Mouse (Mus musculus) forebrain, embryonic 10.5 days (tissue): ENCODE results near the gene Pced1b. TPM values are rescaled to one million over a fixed set of nuclear protein-coding genes. Genes with fewer than 3 reads are reported as not detected.
A peak's percentile ranks its signal among the peaks of the same experiment; 100 is the strongest.

Experiments used
- DNase-seq: peaks from one replicate; pipeline ENCODE4 v3.0.0-alpha.2; 2017; ENCODE audit warnings: low spot score; ENCODE audit errors: extremely low spot score
- H3K27ac ChIP-seq: fragments of 300-500 bp; sonication (generic); 2 replicates; pipeline ENCODE4 v1.5.1; 2016; ENCODE audit warnings: mild to moderate bottlenecking
- H3K27me3 ChIP-seq: fragments of 300-500 bp; sonication (generic); 2 replicates; pipeline ENCODE4 v1.6.1; 2016; ENCODE audit warnings: mild to moderate bottlenecking; ENCODE audit not compliant: poor library complexity, severe bottlenecking
- H3K36me3 ChIP-seq: fragments of 300-500 bp; sonication (generic); replicated peaks from 2 replicates; pipeline ENCODE4 v1.6.1; 2016; ENCODE audit warnings: mild to moderate bottlenecking, moderate library complexity
- H3K4me1 ChIP-seq: fragments of 300-500 bp; sonication (generic); 2 replicates; pipeline ENCODE4 v1.6.1; 2016
- H3K4me3 ChIP-seq: fragments of 300-500 bp; sonication (generic); 2 replicates; pipeline ENCODE4 v1.5.1; 2016; ENCODE audit warnings: mild to moderate bottlenecking, moderate library complexity
- H3K9me3 ChIP-seq: fragments of 300-500 bp; sonication (generic); 2 replicates; pipeline ENCODE4 v1.6.1; 2016; ENCODE audit warnings: mild to moderate bottlenecking, moderate library complexity
- WGBS: fragments of 180-500 bp; shearing (Covaris S2); methylation state at CpG from one replicate; pipeline ENCODE4 v1.1.7; 2016; 5-methylcytosine and 5-hydroxymethylcytosine counted together
- polyA plus RNA-seq: library from polyadenylated mRNA; unstranded; fragments of >200 nt; fragmentation: Nextera tagmentation; extraction: Ambion mirVana; gene quantifications from 2 replicates; pipeline ENCODE4 v1.2.1, GENCODE M21; 2016

The Pced1b gene
- polyA plus RNA-seq, 1 experiment from 2014 or later, result 3.2 TPM

- 7% methylated on average over 17 of the region's 17 CpGs for WGBS
- peak overlapping the region; percentile 27; the same call in 1 of the 2 replicates for H3K27ac ChIP-seq
- DNase-seq, result no peak
These were observed 91.6 kb downstream of the Pced1b start for GRCm38 (mm10) chr15:97338377-97339060.

GRCm38 (mm10) chr15:97342336-97342735 lies 95.4 kb downstream of the Pced1b start:
- no peak for DNase-seq

More at GRCm38 (mm10) chr15:97338377-97339060, 91.6 kb downstream of the Pced1b start:
- Histone ChIP-seq H3K4me1 (peaks cover 17% of the 10 kb centered on the region), H3K4me3 (peak overlapping the region; percentile 44), H3K27me3 (no peaks in the 10 kb centered on the region), H3K9me3 (peaks cover 27% of the 10 kb centered on the region), H3K36me3 (no peaks in the 10 kb centered on the region)

GRCm38 (mm10) chr15:97342945-97343344 lies 96.0 kb downstream of the Pced1b start:
- Histone ChIP-seq H3K4me3 (no peak overlapping the region), H3K36me3 (no peaks in the 10 kb centered on the region), H3K27me3 (no peaks in the 10 kb centered on the region), H3K9me3 (peaks cover 22% of the 10 kb centered on the region), H3K27ac (no peak overlapping the region), H3K4me1 (peaks cover 14% of the 10 kb centered on the region)
- 97% methylated on average over 8 of the region's 8 CpGs for whole genome bisulfite sequencing
- DNase-seq, result no peak

More at GRCm38 (mm10) chr15:97342336-97342735, 95.4 kb downstream of the Pced1b start:
- no peaks in the 10 kb centered on the region for H3K27me3 ChIP-seq
- H3K4me1 ChIP-seq, result peaks cover 17% of the 10 kb centered on the region
- no peak overlapping the region for H3K27ac ChIP-seq
- peaks cover 22% of the 10 kb centered on the region for H3K9me3 ChIP-seq
- H3K4me3 ChIP-seq, result no peak overlapping the region
- 97% methylated on average over 9 of the region's 9 CpGs for WGBS
- no peaks in the 10 kb centered on the region for H3K36me3 ChIP-seq

- Histone ChIP-seq H3K27ac (no peak overlapping the region), H3K36me3 (no peaks in the 10 kb centered on the region), H3K27me3 (no peaks in the 10 kb centered on the region), H3K4me3 (no peak overlapping the region), H3K9me3 (peaks cover 22% of the 10 kb centered on the region), H3K4me1 (peaks cover 5% of the 10 kb centered on the region)
- 92% methylated on average over 9 of the region's 9 CpGs for WGBS
- no peak for DNase-seq
These were observed 97.0 kb downstream of the Pced1b start for GRCm38 (mm10) chr15:97343921-97344320.

GRCm38 (mm10) chr15:97345110-97345509 lies 98.2 kb downstream of the Pced1b start:
- Histone ChIP-seq H3K27ac (no peak overlapping the region), H3K36me3 (no peaks in the 10 kb centered on the region), H3K4me3 (no peak overlapping the region), H3K27me3 (no peaks in the 10 kb centered on the region), H3K9me3 (peaks cover 11% of the 10 kb centered on the region; the same call in 1 of the 2 replicates), H3K4me1 (no peaks in the 10 kb centered on the region)
- WGBS, result 95% methylated on average over 9 of the region's 9 CpGs
- DNase-seq, result no peak

GRCm38 (mm10) chr15:97345917-97346316 lies 99.0 kb downstream of the Pced1b start:
- Histone ChIP-seq H3K9me3 (peaks cover 11% of the 10 kb centered on the region; the same call in 1 of the 2 replicates), H3K27me3 (no peaks in the 10 kb centered on the region), H3K36me3 (no peaks in the 10 kb centered on the region), H3K27ac (no peak overlapping the region), H3K4me1 (no peaks in the 10 kb centered on the region), H3K4me3 (no peak overlapping the region)
- WGBS, result 81% methylated on average over 6 of the region's 6 CpGs
- no peak for DNase-seq

GRCm38 (mm10) chr15:97346413-97346812 lies 99.5 kb downstream of the Pced1b start:
- peaks cover 10% of the 10 kb centered on the region; the same call in 1 of the 2 replicates for H3K9me3 ChIP-seq

GRCm38 (mm10) chr15:97346897-97347296 lies 100.0 kb downstream of the Pced1b start:
- H3K27me3 ChIP-seq, result no peaks in the 10 kb centered on the region
- H3K27ac ChIP-seq, result no peak overlapping the region
- H3K4me1 ChIP-seq, result no peaks in the 10 kb centered on the region
- 89% methylated on average over 4 of the region's 4 CpGs for WGBS
- no peaks in the 10 kb centered on the region for H3K36me3 ChIP-seq
- no peak overlapping the region for H3K4me3 ChIP-seq
- peaks cover 5% of the 10 kb centered on the region; the same call in 1 of the 2 replicates for H3K9me3 ChIP-seq
- DNase-seq, result no peak

More at GRCm38 (mm10) chr15:97346413-97346812, 99.5 kb downstream of the Pced1b start:
- Histone ChIP-seq H3K4me3 (no peak overlapping the region), H3K27ac (no peak overlapping the region), H3K36me3 (no peaks in the 10 kb centered on the region), H3K27me3 (no peaks in the 10 kb centered on the region), H3K4me1 (no peaks in the 10 kb centered on the region)
- 94% methylated on average over 5 of the region's 5 CpGs for WGBS
- DNase-seq, result no peak

GRCm38 (mm10) chr15:97348566-97349315 lies 101.8 kb downstream of the Pced1b start:
- no peak for DNase-seq
- H3K9me3 ChIP-seq, result no peaks in the 10 kb centered on the region
- H3K4me1 ChIP-seq, result no peaks in the 10 kb centered on the region
- 87% methylated on average over 24 of the region's 24 CpGs for WGBS
- H3K36me3 ChIP-seq, result no peaks in the 10 kb centered on the region
- H3K27ac ChIP-seq, result no peak overlapping the region
- no peaks in the 10 kb centered on the region for H3K27me3 ChIP-seq
- no peak overlapping the region for H3K4me3 ChIP-seq

GRCm38 (mm10) chr15:97350528-97350927 lies 103.6 kb downstream of the Pced1b start:
- Histone ChIP-seq H3K9me3 (no peaks in the 10 kb centered on the region), H3K27ac (no peak overlapping the region), H3K4me1 (no peaks in the 10 kb centered on the region), H3K36me3 (no peaks in the 10 kb centered on the region), H3K4me3 (no peak overlapping the region), H3K27me3 (no peaks in the 10 kb centered on the region)
- 85% methylated on average over 4 of the region's 4 CpGs for WGBS
- DNase-seq, result no peak

- WGBS, result 87% methylated on average over 8 of the region's 8 CpGs
- Histone ChIP-seq H3K27ac (no peak overlapping the region), H3K4me1 (no peaks in the 10 kb centered on the region), H3K36me3 (no peaks in the 10 kb centered on the region), H3K4me3 (no peak overlapping the region), H3K9me3 (no peaks in the 10 kb centered on the region), H3K27me3 (no peaks in the 10 kb centered on the region)
- DNase-seq, result no peak
These were observed 104.1 kb downstream of the Pced1b start for GRCm38 (mm10) chr15:97351016-97351415.

- Histone ChIP-seq H3K27me3 (no peaks in the 10 kb centered on the region), H3K27ac (no peak overlapping the region), H3K9me3 (no peaks in the 10 kb centered on the region), H3K4me1 (no peaks in the 10 kb centered on the region), H3K4me3 (no peak overlapping the region), H3K36me3 (no peaks in the 10 kb centered on the region)
- no peak for DNase-seq
- 94% methylated on average over 5 of the region's 5 CpGs for WGBS
These were observed 104.8 kb downstream of the Pced1b start for GRCm38 (mm10) chr15:97351681-97352080.
